Mouse (Mus musculus): ENCODE measurements around the gene Acsf3. TPM values are rescaled to one million over a fixed set of nuclear protein-coding genes. Genes with fewer than 3 reads are reported as not detected.

The Acsf3 gene
- total and polyA plus RNA-seq, 3 experiments = 2.2 to 10.4 (median 9.0) TPM

GRCm38 (mm10) chr8:122852546-122852905 lies 77.2 kb downstream of the Acsf3 start:
- H3K9me3 ChIP-seq (replicated peaks; ENCODE audit: low read length) = no peaks in the 10 kb centered on the region
- H3K9ac ChIP-seq (ENCODE audit: insufficient read depth, low read depth) = no peak overlapping the region
- H3K27me3 ChIP-seq (replicated peaks) = peaks cover 95% of the 10 kb centered on the region
- no peak overlapping the region for H3K4me2 ChIP-seq (ENCODE audit: insufficient read depth, low read depth, poor library complexity, severe bottlenecking)
- in situ Hi-C loops (cut with MboI; ENCODE audit: low pct_ligation_motif_present, low pct_unique_long_range_greater_than_20kb, low sequenced_read_pairs) (no loop called here), dilution Hi-C loops (cut with MboI; ENCODE audit: extremely low pct_ligation_motif_present, extremely low pct_unique_long_range_greater_than_20kb, low sequenced_read_pairs) (no loop called here)
- H3K27ac ChIP-seq (ENCODE audit: insufficient read depth, low read depth) = no peak overlapping the region
- TF ChIP-seq ZC3H11A (IDR thresholded peaks at IDR 0.05; ENCODE audit: low read depth, low read length) (no peak), CTCF (conservative IDR thresholded peaks at IDR 0.05 in 1 of 2, IDR thresholded peaks at IDR 0.05 in 1 of 2; ENCODE audit: low read depth in 2 of 2, low read length in 2 of 2) (no peak), RAD21 (IDR thresholded peaks at IDR 0.05; ENCODE audit: low read depth, low read length) (no peak), TBP (conservative IDR thresholded peaks at IDR 0.05; ENCODE audit: low read depth, low read length) (no peak), SIN3A (IDR thresholded peaks at IDR 0.05; ENCODE audit: low read length) (no peak), USF2 (conservative IDR thresholded peaks at IDR 0.05; ENCODE audit: low read depth, low read length) (no peak), ZNF384 (IDR thresholded peaks at IDR 0.05; ENCODE audit: low read depth, low read length) (no peak), NRF1 (IDR thresholded peaks at IDR 0.05; ENCODE audit: low read depth, low read length) (no peak), MAZ (IDR thresholded peaks at IDR 0.05; ENCODE audit: low read depth, low read length) (no peak), MAFK (IDR thresholded peaks at IDR 0.05; ENCODE audit: insufficient replicate concordance, low read length) (no peak), CHD2 (IDR thresholded peaks at IDR 0.05; ENCODE audit: low read length) (no peak), SMC3 (IDR thresholded peaks at IDR 0.05; ENCODE audit: low read depth, low read length) (no peak), MAX (IDR thresholded peaks at IDR 0.05; ENCODE audit: low read length) (no peak), JUN (IDR thresholded peaks at IDR 0.05; ENCODE audit: insufficient read depth, low read depth, low read length) (no peak), EP300 (IDR thresholded peaks at IDR 0.05; ENCODE audit: low read length) (no peak), IRF4 (IDR thresholded peaks at IDR 0.05; ENCODE audit: low read depth, low read length) (no peak), MYC (IDR thresholded peaks at IDR 0.05; ENCODE audit: low read depth, low read length) (no peak), UBTF (IDR thresholded peaks at IDR 0.05; ENCODE audit: low read depth, low read length) (no peak), E2F4 (IDR thresholded peaks at IDR 0.05; ENCODE audit: insufficient replicate concordance, low read depth, low read length) (no peak), HCFC1 (IDR thresholded peaks at IDR 0.05; ENCODE audit: low read depth, low read length) (no peak)
- no peaks in the 10 kb centered on the region for H3K36me3 ChIP-seq (replicated peaks in 1 of 2; ENCODE audit: control insufficient read depth in 1 of 2, insufficient read depth in 1 of 2, low read length in 1 of 2)
- H3K4me1 ChIP-seq (ENCODE audit: control insufficient read depth in 1 of 2, insufficient read depth in 2 of 2) = peaks cover 3 to 5% of the 10 kb centered on the region in 2 experiments; a peak in 2 of 4 replicates
- no peak overlapping the region for H3K4me3 ChIP-seq (replicated peaks in 1 of 3; ENCODE audit: low read depth in 2 of 3, low read length in 2 of 3, poor library complexity in 1 of 3)
- H3K79me2 ChIP-seq (replicated peaks; ENCODE audit: control insufficient read depth, extremely low read depth, insufficient read depth, poor library complexity, severe bottlenecking) = no peaks in the 10 kb centered on the region
- no peak for DNase-seq (ENCODE audit: extremely low read depth)

GRCm38 (mm10) chr8:122853340-122853771 lies 78.1 kb downstream of the Acsf3 start:
- TF ChIP-seq USF2 (conservative IDR thresholded peaks at IDR 0.05; ENCODE audit: low read depth, low read length) (no peak), IRF4 (IDR thresholded peaks at IDR 0.05; ENCODE audit: low read depth, low read length) (no peak), POLR2A (IDR thresholded peaks at IDR 0.05; ENCODE audit: low read depth, low read length) (no peak), SMC3 (IDR thresholded peaks at IDR 0.05; ENCODE audit: low read depth, low read length) (no peak), SIN3A (IDR thresholded peaks at IDR 0.05; ENCODE audit: low read length) (no peak), ELF1 (IDR thresholded peaks at IDR 0.05; ENCODE audit: low read depth, low read length) (no peak), ZMIZ1 (IDR thresholded peaks at IDR 0.05; ENCODE audit: low read depth, low read length) (no peak), ZNF384 (IDR thresholded peaks at IDR 0.05; ENCODE audit: low read depth, low read length) (no peak), POLR2AphosphoS2 (IDR thresholded peaks at IDR 0.05; ENCODE audit: low read depth, low read length) (no peak), CHD1 (IDR thresholded peaks at IDR 0.05; ENCODE audit: low read depth, low read length) (no peak), NELFE (IDR thresholded peaks at IDR 0.05; ENCODE audit: low read depth, low read length) (no peak), JUND (conservative IDR thresholded peaks at IDR 0.05; ENCODE audit: low read depth, low read length) (no peak), KAT2A (IDR thresholded peaks at IDR 0.05; ENCODE audit: insufficient replicate concordance, low read length) (no peak)
- no peaks in the 10 kb centered on the region for H3K36me3 ChIP-seq (replicated peaks in 1 of 2; ENCODE audit: control insufficient read depth in 1 of 2, insufficient read depth in 1 of 2, low read length in 1 of 2)
- no peak overlapping the region for H3K4me2 ChIP-seq (ENCODE audit: insufficient read depth, low read depth, poor library complexity, severe bottlenecking)
- no peak for DNase-seq (ENCODE audit: extremely low read depth)
- H3K27me3 ChIP-seq (replicated peaks) = peaks cover 92% of the 10 kb centered on the region
- dilution Hi-C loops (cut with MboI; ENCODE audit: extremely low pct_ligation_motif_present, extremely low pct_unique_long_range_greater_than_20kb, low sequenced_read_pairs) (no loop called here), in situ Hi-C loops (cut with MboI; ENCODE audit: low pct_ligation_motif_present, low pct_unique_long_range_greater_than_20kb, low sequenced_read_pairs) (no loop called here)
- no peak overlapping the region for H3K4me3 ChIP-seq (replicated peaks in 1 of 3; ENCODE audit: low read depth in 2 of 3, low read length in 2 of 3, poor library complexity in 1 of 3)
- no peak overlapping the region for H3K9ac ChIP-seq (ENCODE audit: insufficient read depth, low read depth)
- H3K27ac ChIP-seq (ENCODE audit: insufficient read depth, low read depth) = no peak overlapping the region
- H3K79me2 ChIP-seq (replicated peaks; ENCODE audit: control insufficient read depth, extremely low read depth, insufficient read depth, poor library complexity, severe bottlenecking) = no peaks in the 10 kb centered on the region
- H3K4me1 ChIP-seq (ENCODE audit: control insufficient read depth in 1 of 2, insufficient read depth in 2 of 2) = peaks cover 1% of the 10 kb centered on the region in 2 experiments; a peak in 2 of 4 replicates
- no peaks in the 10 kb centered on the region for H3K9me3 ChIP-seq (replicated peaks; ENCODE audit: low read length)

Data from CH12.LX (cell line).